Mouse (Mus musculus): ENCODE results near the gene Pramef25.
"Not testable (repeated sequence)": the region's sequence is repeated elsewhere in the genome, so short reads cannot be mapped to it uniquely, and the experiment has no call there.

Gene Pramef25

DNA sequence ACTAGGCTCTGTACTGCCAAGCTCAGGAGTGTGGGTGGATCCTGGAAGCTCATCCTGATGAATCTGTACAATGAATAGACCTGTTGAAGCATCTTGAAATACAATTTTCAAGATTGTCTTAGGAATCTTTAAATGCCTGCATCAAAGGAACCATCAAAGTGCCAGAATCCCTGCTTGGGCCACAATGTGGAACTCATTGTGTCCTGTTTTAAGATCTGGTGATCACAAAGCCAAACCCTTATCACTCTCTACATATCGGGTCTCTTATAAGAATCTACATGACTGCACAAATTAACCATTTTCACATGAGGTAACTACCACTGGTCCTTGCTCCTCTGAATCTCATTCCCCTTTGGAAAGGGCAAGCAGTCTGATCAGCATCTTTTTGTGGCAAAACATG lies at the start of gene Pramef25:
Pramef25 (minus strand) TSS at position 101 of the 400 bp plus-strand sequence.
- in situ Hi-C loops (cut with MboI) = not testable (repeated sequence)

DNA sequence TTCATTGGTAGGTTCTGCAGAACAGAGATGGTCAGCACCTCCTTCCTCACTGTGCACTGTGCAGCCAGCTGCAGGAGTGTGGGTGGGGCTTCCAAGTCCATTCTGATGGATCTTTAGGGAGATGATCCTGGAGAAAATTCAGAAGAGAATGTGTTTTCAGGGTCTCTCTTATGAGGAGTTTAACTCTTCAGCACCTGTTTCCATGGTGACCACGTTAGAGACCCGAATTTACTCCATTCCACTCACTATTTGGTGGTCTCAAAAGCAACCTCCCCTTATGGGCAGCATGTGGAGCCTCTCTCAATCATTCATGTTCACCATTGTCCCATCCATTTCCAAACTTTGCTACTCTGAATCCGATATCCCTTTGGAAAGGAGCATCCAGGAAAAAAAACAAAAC lies 43.5 kb upstream of the Pramef25 start, which contains the start of gene Pramef17:
Pramef17 (minus strand) TSS at position 101 of the 400 bp plus-strand sequence.
- in situ Hi-C loops (cut with MboI) = not testable (repeated sequence)

DNA sequence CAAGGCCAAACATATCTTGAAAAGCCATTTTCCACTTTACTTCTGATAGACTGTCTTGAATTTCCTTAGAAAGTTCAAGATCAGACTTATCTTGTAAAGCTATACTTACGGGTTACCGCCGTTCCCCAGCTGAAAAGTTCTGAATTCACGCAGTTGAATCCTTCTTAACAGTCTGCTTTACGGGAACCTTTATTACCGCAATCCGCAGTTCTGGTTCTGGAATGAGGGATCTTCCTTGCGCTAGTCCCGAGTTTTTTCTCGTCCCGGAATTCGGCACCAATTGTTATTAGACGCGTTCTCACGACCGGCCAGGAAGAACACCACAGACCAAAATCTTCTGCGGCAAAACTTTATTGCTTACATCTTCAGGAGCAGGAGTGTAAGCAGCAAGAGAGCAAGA lies 37.3 kb upstream of the Pramef25 start:
- in situ Hi-C loops (cut with MboI) = not testable (repeated sequence)

DNA sequence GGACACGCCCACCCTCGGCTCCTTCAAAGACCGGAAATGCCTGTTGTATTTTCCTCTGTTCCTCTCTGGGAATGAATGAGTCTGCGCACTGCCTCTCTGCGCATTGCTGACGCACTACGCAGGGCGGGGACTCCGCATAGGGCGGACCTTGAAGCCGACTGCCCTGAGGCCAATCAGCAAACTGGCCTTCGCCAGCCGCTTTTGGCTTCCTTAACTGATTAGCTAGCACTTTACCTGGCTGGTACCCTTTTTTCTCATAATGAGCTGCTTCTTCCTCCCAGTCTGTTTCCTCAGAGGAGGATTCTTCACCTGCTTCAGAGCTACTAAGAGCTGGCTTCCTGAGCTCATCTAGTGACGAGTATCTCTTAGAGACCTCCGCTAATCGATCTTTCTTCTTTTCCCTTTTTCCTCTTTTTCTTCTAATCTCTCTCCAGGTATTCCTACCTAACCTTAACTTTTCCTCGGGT lies 36.7 kb upstream of the Pramef25 start:
- in situ Hi-C loops (cut with MboI) = not testable (repeated sequence)

- in situ Hi-C loops (cut with MboI) = not testable (repeated sequence)
Measured at GRCm38 (mm10) chr4:143985733-143986132, 34.9 kb upstream of the Pramef25 start.

- in situ Hi-C loops (cut with MboI) = not testable (repeated sequence)
Measured at GRCm38 (mm10) chr4:143985165-143985564, 34.3 kb upstream of the Pramef25 start.

- in situ Hi-C loops (cut with MboI) = not testable (repeated sequence)
Measured at GRCm38 (mm10) chr4:143983446-143983845, 32.6 kb upstream of the Pramef25 start.

DNA sequence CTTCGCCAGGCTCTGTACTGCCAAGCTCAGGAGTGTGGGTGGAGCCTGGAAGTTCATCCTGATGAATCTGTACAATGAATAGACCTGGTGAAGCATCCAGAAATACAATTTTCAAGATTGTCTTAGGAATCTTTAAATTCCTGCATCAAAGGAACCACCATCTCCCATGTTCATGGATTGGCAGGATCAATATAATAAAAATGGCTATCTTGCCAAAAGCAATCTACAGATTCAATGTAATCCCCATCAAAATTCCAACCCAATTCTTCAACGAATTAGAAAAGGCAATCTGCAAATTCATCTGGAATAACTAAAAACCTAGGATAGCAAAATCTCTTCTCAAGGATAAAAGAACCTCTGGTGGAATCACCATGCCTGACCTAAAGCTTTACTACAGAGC lies 16.0 kb upstream of the Pramef25 start, which contains the start of gene Gm13101:
Gm13101 (minus strand) TSS at position 101 of the 400 bp plus-strand sequence.
- in situ Hi-C loops (cut with MboI) = not testable (repeated sequence)

GRCm38 (mm10) chr4:143900280-143900679 lies 50.5 kb downstream of the Pramef25 start, which contains the start of gene Pramef6:
Gene Pramef6 (minus strand): TSS chr4:143900380.
- in situ Hi-C loops (cut with MboI) = not testable (repeated sequence)
